Mouse (Mus musculus): ENCODE measurements around the gene Gm45213. TPM values are rescaled to one million over a fixed set of nuclear protein-coding genes. Genes with fewer than 3 reads are reported as not detected.
"Not testable (repeated sequence)": the region's sequence is repeated elsewhere in the genome, so short reads cannot be mapped to it uniquely, and the experiment has no call there.

Gm45213 gene
- polyA plus RNA-seq, 1 experiment: not detected

DNA sequence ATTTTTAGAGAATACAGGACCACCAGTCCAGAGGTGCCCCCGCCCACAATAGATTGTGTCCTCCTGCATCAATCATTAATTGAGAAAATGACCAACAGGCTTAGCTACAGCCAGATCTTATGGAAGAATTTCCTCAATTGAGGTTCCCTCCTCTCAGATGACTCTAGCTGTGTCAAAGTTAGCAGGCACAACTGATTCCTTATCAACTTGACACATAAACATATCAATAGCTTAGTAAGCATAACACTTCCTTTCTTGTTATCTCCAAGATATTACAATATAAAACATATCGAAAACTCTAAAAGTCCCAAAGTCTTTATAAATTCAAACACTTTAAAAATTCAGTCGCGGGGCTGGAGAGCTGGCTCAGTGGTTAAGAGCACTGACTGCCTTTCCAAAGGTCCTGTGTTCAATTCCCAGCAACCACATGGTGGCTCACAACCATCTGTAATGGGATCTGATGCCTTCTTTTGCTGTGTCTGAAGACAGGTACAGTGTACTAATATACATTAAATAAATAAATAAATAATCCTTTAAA, 10.6 kb downstream of the Gm45213 start:
- TF ChIP-seq POLR2A (IDR thresholded peaks at IDR 0.05; ENCODE audit: low read depth, low read length) (no peak), CTCF (conservative IDR thresholded peaks at IDR 0.05; ENCODE audit: insufficient read depth, insufficient read length, low read depth, low read length) (no peak)
- no peak overlapping the region for H3K4me3 ChIP-seq (ENCODE audit: insufficient read depth, low read depth, low read length)
- H3K27me3 ChIP-seq (replicated peaks; ENCODE audit: control insufficient read depth, insufficient read depth, low read length): no peaks in the 10 kb centered on the region
- H3K4me1 ChIP-seq (ENCODE audit: control insufficient read depth, insufficient read depth, low read length): no peaks in the 10 kb centered on the region
- 91% methylated on average over 4 of the region's 4 CpGs for WGBS
- no peak overlapping the region for H3K27ac ChIP-seq (ENCODE audit: insufficient read depth, low read depth, low read length)
- DNase-seq: no peak
- no peaks in the 10 kb centered on the region for H3K36me3 ChIP-seq (ENCODE audit: control insufficient read depth, insufficient read depth, low read length)

DNA sequence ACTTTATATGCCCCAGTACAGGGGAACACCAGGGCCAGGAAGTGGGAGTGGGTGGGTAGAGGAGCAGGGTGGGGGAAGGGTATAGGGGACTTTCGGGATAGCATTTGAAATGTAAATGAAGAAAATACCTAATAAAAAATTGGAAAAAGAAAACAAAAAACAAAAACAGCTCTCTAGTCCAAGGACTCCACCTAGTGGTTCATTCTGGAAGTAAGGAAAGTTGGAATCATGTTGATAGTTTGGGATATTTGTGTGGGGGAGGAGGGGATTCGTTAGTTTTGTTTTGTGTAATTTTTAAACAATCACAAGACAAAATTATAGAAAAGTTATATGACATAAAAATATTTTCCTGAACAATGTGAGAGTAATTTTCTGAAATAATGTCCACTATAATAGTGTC, 12.0 kb downstream of the Gm45213 start:
- TF ChIP-seq CTCF (conservative IDR thresholded peaks at IDR 0.05; ENCODE audit: insufficient read depth, insufficient read length, low read depth, low read length): 0 out of 2 replicates have a peak, but pooled peaks have one; percentile 28
- not testable (repeated sequence) for H3K27me3 ChIP-seq (replicated peaks; ENCODE audit: control insufficient read depth, insufficient read depth, low read length); H3K27ac ChIP-seq (ENCODE audit: insufficient read depth, low read depth, low read length); H3K4me3 ChIP-seq (ENCODE audit: insufficient read depth, low read depth, low read length); H3K36me3 ChIP-seq (ENCODE audit: control insufficient read depth, insufficient read depth, low read length); H3K4me1 ChIP-seq (ENCODE audit: control insufficient read depth, insufficient read depth, low read length)
- peak; percentile 39 for DNase-seq
- 0% methylated on average over 2 of the region's 2 CpGs for WGBS

DNA sequence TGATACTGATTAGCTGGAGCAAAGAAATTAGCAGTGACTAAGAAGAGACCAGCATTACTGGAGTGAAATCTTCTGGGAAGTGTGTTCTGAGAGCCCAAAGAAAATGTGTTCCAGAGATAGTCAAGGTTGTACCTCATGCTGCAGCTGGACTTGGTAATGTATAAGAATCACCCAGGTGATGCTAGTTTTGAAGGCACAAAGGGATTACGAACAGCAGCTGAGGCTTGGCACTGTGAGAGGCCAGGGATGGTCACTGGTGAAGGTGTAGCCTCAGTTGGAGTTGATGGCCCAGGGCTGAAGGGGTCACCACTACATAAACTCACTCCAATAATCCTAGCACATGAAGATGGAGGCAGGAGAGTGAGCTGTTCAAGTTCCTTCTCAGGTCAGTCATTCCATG, 15.3 kb downstream of the Gm45213 start, which contains the start of gene Snrpa1:
Gene Snrpa1, plus strand, starts transcription at position 301 of the 400 bp plus-strand sequence.
- H3K36me3 ChIP-seq (ENCODE audit: control insufficient read depth, insufficient read depth, low read length): no peaks in the 10 kb centered on the region

DNA sequence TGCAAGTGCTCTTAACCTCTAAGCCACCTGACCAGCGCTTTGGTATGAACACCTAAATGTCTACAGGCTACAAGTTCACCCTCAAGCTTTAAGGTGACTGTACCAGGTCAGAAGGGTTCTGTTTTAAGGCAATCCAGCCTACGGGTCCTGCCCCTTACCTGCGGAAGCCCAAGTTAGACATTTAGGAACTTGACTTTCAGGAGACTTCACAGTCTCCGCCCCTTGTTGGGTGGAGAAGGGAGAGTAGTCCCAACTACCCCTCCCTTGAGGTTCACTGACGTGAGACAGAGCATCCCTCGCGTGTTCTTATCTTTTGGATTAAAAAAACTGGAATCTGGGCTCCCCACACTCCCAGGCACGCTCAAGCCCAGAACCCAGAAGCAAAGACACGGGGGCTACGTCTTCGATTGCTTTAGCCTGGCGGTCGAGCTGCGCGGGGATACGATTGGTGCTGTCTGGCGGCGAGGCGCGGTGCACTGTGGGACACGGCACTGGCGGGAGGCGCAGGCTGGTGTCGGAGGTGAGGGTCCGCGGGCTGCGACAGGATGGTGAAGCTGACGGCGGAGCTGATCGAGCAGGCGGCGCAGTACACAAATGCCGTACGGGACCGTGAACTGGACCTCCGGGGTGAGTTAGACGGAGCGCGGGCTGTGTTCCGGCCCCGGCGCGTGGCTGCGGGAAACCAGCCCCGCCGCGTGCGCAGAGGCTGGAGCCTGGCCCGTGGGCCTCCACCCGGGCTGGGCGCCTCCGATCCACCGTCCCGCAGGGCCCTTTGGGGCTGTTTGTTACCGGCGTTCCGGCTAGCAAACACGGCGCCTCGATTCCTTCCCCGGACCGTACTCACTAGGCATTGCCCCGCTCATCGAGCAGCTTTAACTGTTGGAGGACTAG, 16.9 kb downstream of the Gm45213 start:
- Histone ChIP-seq H3K27me3 (replicated peaks; ENCODE audit: control insufficient read depth, insufficient read depth, low read length) (no peaks in the 10 kb centered on the region), H3K4me3 (ENCODE audit: insufficient read depth, low read depth, low read length) (peak overlapping the region; percentile 77), H3K4me1 (ENCODE audit: control insufficient read depth, insufficient read depth, low read length) (peaks cover 10% of the 10 kb centered on the region; the same call in 1 of the 2 replicates), H3K36me3 (ENCODE audit: control insufficient read depth, insufficient read depth, low read length) (peaks cover 2% of the 10 kb centered on the region), H3K27ac (ENCODE audit: insufficient read depth, low read depth, low read length) (peak overlapping the region; percentile 77)
- TF ChIP-seq CTCF (conservative IDR thresholded peaks at IDR 0.05; ENCODE audit: insufficient read depth, insufficient read length, low read depth, low read length) (no peak), POLR2A (IDR thresholded peaks at IDR 0.05; ENCODE audit: low read depth, low read length) (peak; percentile 68)
- DNase-seq: peak; percentile 93
- under 1% methylated on average over 64 of the region's 64 CpGs for WGBS

More for the DNA sequence above, 15.3 kb downstream of the Gm45213 start, which contains the start of gene Snrpa1:
- Histone ChIP-seq H3K4me1 (ENCODE audit: control insufficient read depth, insufficient read depth, low read length) (peaks cover 10% of the 10 kb centered on the region; the same call in 1 of the 2 replicates), H3K4me3 (ENCODE audit: insufficient read depth, low read depth, low read length) (peak within 1 kb of the TSS; percentile 77), H3K27me3 (replicated peaks; ENCODE audit: control insufficient read depth, insufficient read depth, low read length) (no peaks in the 10 kb centered on the region), H3K27ac (ENCODE audit: insufficient read depth, low read depth, low read length) (peak within 1 kb of the TSS; percentile 77; the same call in 1 of the 2 replicates)
- TF ChIP-seq CTCF (conservative IDR thresholded peaks at IDR 0.05; ENCODE audit: insufficient read depth, insufficient read length, low read depth, low read length) (no peak), POLR2A (IDR thresholded peaks at IDR 0.05; ENCODE audit: low read depth, low read length) (no peak)
- no peak for DNase-seq
- 89% methylated on average over 1 of the region's 1 CpGs for WGBS

DNA sequence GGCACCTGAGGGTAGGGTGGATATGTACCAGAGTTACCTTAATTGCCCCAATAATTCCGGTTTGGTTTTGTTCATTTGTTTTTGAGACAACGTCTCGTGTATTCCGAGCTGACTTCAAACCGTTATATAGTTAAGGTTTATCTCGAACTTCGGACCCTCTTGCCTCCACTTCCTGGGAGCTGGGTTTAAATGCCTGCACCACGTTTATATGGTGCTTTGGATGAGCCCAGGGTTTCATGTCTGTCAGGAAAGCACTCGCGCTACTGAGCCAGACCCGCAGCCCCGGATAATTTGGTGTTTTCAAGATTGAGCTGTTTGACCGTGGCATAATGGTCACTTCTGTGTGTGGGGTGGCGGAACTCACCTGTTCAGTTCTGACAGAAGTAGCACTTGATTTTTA, 17.7 kb downstream of the Gm45213 start:
- peak; percentile 22 for DNase-seq
- peaks cover 2% of the 10 kb centered on the region for H3K36me3 ChIP-seq (ENCODE audit: control insufficient read depth, insufficient read depth, low read length)
- H3K4me3 ChIP-seq (ENCODE audit: insufficient read depth, low read depth, low read length): peak overlapping the region; percentile 77
- peaks cover 10% of the 10 kb centered on the region; the same call in 1 of the 2 replicates for H3K4me1 ChIP-seq (ENCODE audit: control insufficient read depth, insufficient read depth, low read length)
- H3K27ac ChIP-seq (ENCODE audit: insufficient read depth, low read depth, low read length): no peak overlapping the region
- TF ChIP-seq POLR2A (IDR thresholded peaks at IDR 0.05; ENCODE audit: low read depth, low read length) (no peak), CTCF (conservative IDR thresholded peaks at IDR 0.05; ENCODE audit: insufficient read depth, insufficient read length, low read depth, low read length) (no peak)
- no peaks in the 10 kb centered on the region for H3K27me3 ChIP-seq (replicated peaks; ENCODE audit: control insufficient read depth, insufficient read depth, low read length)
- under 1% methylated on average over 14 of the region's 14 CpGs for WGBS

DNA sequence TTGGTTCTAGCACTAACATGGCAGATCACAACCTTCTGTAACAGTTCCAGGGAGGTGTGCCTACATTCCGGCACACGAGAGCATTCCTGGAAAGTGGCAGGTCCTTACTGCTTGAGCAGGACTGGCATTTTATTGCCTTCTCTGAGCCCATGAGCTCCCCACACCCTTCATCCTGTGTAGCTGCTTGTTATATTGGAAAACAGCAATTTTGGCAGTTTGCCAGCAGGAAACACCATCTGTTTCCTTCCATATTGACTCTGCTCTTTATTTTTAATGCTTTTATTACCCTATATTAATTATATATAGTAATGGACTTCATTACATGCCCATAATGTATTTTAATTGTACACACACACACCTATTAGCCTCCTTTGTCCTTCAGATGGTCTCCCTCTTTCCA, 33.0 kb downstream of the Gm45213 start:
- Histone ChIP-seq H3K4me1 (ENCODE audit: control insufficient read depth, insufficient read depth, low read length) (no peaks in the 10 kb centered on the region; the same call in 1 of the 2 replicates), H3K36me3 (ENCODE audit: control insufficient read depth, insufficient read depth, low read length) (peaks cover 6% of the 10 kb centered on the region), H3K27ac (ENCODE audit: insufficient read depth, low read depth, low read length) (no peak overlapping the region), H3K4me3 (ENCODE audit: insufficient read depth, low read depth, low read length) (no peak overlapping the region), H3K27me3 (replicated peaks; ENCODE audit: control insufficient read depth, insufficient read depth, low read length) (no peaks in the 10 kb centered on the region)
- no peak for DNase-seq
- WGBS: 64% methylated on average over 2 of the region's 2 CpGs
- TF ChIP-seq POLR2A (IDR thresholded peaks at IDR 0.05; ENCODE audit: low read depth, low read length) (no peak), CTCF (conservative IDR thresholded peaks at IDR 0.05; ENCODE audit: insufficient read depth, insufficient read length, low read depth, low read length) (no peak)

Measured in kidney, adult 2 months (tissue).